Mouse (Mus musculus) stomach, postnatal 0 days (tissue): Measurements from ENCODE around the gene Kctd2.

ENCODE experiments used
- CTCF ChIP-seq: IDR thresholded peaks from 2 replicates; pipeline ENCODE4 v1.5.1; 2016; ENCODE audit warnings: antibody characterized with exemption, low read depth, mild to moderate bottlenecking, moderate library complexity
- EP300 ChIP-seq: optimal IDR thresholded peaks from 2 replicates; pipeline ENCODE3; 2016; ENCODE audit warnings: antibody characterized with exemption

DNA sequence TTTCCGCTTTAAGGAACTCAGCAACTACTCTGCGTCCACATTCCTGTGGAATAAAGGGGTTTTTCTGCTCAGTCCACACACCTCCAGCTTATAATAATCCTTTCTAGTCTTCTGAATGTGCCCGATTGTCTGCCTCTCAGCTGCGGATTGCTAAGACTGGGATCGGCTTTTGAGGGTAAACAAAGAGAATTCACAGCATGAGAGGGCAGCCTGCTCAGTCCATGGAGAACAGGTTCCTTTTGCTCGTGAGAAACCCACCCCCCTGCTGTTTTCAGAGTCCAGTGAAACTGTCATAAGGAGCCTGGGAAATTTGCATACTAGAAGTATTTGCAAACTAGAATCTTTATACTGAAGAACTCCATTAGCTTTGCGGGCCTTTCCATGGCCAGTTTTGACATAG is 10.4 kb upstream of the Kctd2 start:
- no peak for TF ChIP-seq CTCF
- TF ChIP-seq EP300 = no peak
